Mouse (Mus musculus): ENCODE measurements around the gene Tas2r134. TPM values are rescaled to one million over a fixed set of nuclear protein-coding genes. Genes with fewer than 3 reads are reported as not detected.

Tas2r134 gene
- polyA plus RNA-seq, 1 experiment, result not detected

DNA sequence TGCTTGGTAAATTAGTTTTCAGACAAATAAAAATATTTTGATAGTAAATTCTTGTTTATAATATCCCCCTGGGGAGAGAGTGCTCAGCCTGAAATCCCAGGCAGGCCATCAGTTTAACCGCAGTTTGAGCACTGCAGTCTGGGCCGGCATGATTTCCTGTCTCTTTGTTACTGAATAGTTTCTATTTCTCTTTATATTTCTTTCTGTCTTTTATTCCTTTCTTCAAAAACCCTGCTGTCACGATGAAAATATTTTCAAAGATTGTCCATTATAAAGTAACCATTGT lies 27.2 kb upstream of the Tas2r134 start:
- WGBS, result 70% methylated on average over 3 of the region's 3 CpGs
- H3K4me3 ChIP-seq (ENCODE audit: insufficient read depth, low read depth, low read length), result no peak overlapping the region
- no peak overlapping the region for H3K27ac ChIP-seq (ENCODE audit: insufficient read depth, low read depth, low read length)
- TF ChIP-seq CTCF (IDR thresholded peaks at IDR 0.05; ENCODE audit: insufficient read depth, low read depth, low read length) (no peak), POLR2A (IDR thresholded peaks at IDR 0.05; ENCODE audit: insufficient read depth, low read depth, low read length) (no peak)
- no peaks in the 10 kb centered on the region for H3K4me1 ChIP-seq (ENCODE audit: control insufficient read depth, insufficient read depth, low read length)

DNA sequence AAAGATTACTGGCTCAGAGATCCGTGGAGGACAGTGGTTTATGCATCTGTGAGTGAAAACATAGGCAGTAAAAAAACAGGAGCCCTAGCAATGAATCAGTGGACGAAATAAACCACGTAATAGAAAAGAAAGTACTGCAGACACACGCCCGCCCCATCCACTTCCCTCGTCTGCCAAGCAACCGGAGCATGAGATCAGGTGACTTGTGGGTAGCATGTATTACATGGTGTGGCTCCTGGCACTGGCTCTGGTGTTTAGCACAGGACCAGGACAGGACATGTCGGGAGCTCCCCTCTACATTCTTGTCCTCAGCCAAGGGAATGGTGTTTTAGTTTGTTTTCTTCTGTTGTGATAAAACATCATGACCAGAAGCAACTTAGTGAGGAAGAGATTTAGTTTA lies 26.4 kb upstream of the Tas2r134 start:
- 78% methylated on average over 8 of the region's 8 CpGs for WGBS
- Histone ChIP-seq H3K27ac (ENCODE audit: insufficient read depth, low read depth, low read length) (no peak overlapping the region), H3K4me1 (ENCODE audit: control insufficient read depth, insufficient read depth, low read length) (no peaks in the 10 kb centered on the region), H3K4me3 (ENCODE audit: insufficient read depth, low read depth, low read length) (no peak overlapping the region)
- TF ChIP-seq POLR2A (IDR thresholded peaks at IDR 0.05; ENCODE audit: insufficient read depth, low read depth, low read length) (no peak), CTCF (IDR thresholded peaks at IDR 0.05; ENCODE audit: insufficient read depth, low read depth, low read length) (no peak)

DNA sequence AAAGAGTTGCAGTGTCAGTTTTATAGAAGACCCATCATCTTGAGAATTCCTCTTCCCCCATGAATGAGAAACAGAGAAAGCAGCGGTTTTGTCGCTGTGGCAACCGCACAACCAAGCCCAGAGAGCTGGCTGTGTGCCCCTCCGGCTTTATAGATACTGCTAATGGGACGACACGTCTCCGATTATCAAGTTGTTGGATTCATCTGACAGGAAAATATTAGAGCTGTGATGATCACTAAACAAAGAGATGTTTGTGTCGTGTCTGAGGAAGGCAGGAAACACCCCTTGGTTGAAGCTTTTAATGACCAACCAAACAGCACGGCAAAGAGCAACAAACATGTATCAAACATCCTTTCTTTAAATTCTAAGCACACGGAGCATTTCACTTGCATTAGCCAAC lies 17.0 kb upstream of the Tas2r134 start:
- no peak overlapping the region for H3K27ac ChIP-seq (ENCODE audit: insufficient read depth, low read depth, low read length)
- no peak overlapping the region for H3K4me3 ChIP-seq (ENCODE audit: insufficient read depth, low read depth, low read length)
- WGBS, result 12% methylated on average over 10 of the region's 10 CpGs
- H3K4me1 ChIP-seq (ENCODE audit: control insufficient read depth, insufficient read depth, low read length), result peaks cover 2% of the 10 kb centered on the region; the same call in 1 of the 2 replicates
- TF ChIP-seq CTCF (IDR thresholded peaks at IDR 0.05; ENCODE audit: insufficient read depth, low read depth, low read length) (no peak), POLR2A (IDR thresholded peaks at IDR 0.05; ENCODE audit: insufficient read depth, low read depth, low read length) (no peak)

GRCm38 (mm10) chr2:51610897-51611296 lies 16.4 kb upstream of the Tas2r134 start:
- H3K27ac ChIP-seq (ENCODE audit: insufficient read depth, low read depth, low read length), result no peak overlapping the region
- 27% methylated on average over 2 of the region's 2 CpGs for WGBS
- no peak for TF ChIP-seq POLR2A (IDR thresholded peaks at IDR 0.05; ENCODE audit: insufficient read depth, low read depth, low read length)
- no peak for TF ChIP-seq CTCF (IDR thresholded peaks at IDR 0.05; ENCODE audit: insufficient read depth, low read depth, low read length)

DNA sequence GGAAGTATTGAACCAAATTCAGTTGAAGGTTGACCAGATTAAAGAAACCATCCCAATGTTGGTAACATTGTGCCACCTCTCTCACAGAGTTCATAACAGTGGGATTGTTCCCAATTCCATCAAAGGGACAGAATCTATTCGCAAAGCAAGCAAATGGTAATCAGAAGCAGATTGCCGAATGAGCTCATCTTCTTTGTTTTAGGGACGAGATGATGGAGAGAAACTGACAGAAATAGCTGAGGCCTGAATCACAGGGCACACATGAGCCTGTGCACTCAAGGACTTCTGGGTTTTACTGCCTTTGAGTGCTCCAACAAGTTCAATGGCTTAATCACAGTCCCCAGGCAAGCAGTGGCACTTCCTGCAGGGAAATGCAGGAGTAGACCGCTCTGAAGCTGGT lies 13.6 kb upstream of the Tas2r134 start:
- no peak overlapping the region for H3K4me3 ChIP-seq (ENCODE audit: insufficient read depth, low read depth, low read length)
- H3K4me1 ChIP-seq (ENCODE audit: control insufficient read depth, insufficient read depth, low read length), result peaks cover 2% of the 10 kb centered on the region; the same call in 1 of the 2 replicates
- 80% methylated on average over 4 of the region's 4 CpGs for WGBS
- no peak for TF ChIP-seq CTCF (IDR thresholded peaks at IDR 0.05; ENCODE audit: insufficient read depth, low read depth, low read length)
- TF ChIP-seq POLR2A (IDR thresholded peaks at IDR 0.05; ENCODE audit: insufficient read depth, low read depth, low read length), result no peak
- no peak overlapping the region for H3K27ac ChIP-seq (ENCODE audit: insufficient read depth, low read depth, low read length)

More at GRCm38 (mm10) chr2:51610897-51611296, 16.4 kb upstream of the Tas2r134 start:
- no peak overlapping the region for H3K4me3 ChIP-seq (ENCODE audit: insufficient read depth, low read depth, low read length)
- H3K4me1 ChIP-seq (ENCODE audit: control insufficient read depth, insufficient read depth, low read length), result peaks cover 2% of the 10 kb centered on the region; the same call in 1 of the 2 replicates

DNA sequence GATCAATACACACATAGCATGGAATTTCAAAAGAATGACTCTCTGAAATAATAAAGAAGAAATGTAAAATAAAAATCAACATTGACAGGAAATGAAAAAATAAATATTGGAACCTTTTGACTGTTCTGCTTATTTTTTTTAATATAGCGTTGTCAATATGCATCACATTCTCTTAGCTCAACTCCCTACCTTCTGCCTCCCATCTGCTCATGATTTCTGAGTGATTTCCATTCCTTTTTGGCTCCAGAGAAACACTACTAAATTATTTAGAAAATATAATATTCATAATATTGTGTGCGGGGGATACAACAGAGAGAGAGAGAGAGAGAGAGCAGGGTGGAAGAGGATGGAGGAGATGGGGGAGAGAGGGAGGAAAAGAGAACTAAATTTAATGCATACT lies 5.4 kb upstream of the Tas2r134 start:
- Histone ChIP-seq H3K4me3 (ENCODE audit: insufficient read depth, low read depth, low read length) (no peak overlapping the region), H3K4me1 (ENCODE audit: control insufficient read depth, insufficient read depth, low read length) (no peaks in the 10 kb centered on the region), H3K27ac (ENCODE audit: insufficient read depth, low read depth, low read length) (no peak overlapping the region)
- TF ChIP-seq CTCF (IDR thresholded peaks at IDR 0.05; ENCODE audit: insufficient read depth, low read depth, low read length) (no peak), POLR2A (IDR thresholded peaks at IDR 0.05; ENCODE audit: insufficient read depth, low read depth, low read length) (no peak)
- WGBS, result 93% methylated on average over 2 of the region's 2 CpGs

DNA sequence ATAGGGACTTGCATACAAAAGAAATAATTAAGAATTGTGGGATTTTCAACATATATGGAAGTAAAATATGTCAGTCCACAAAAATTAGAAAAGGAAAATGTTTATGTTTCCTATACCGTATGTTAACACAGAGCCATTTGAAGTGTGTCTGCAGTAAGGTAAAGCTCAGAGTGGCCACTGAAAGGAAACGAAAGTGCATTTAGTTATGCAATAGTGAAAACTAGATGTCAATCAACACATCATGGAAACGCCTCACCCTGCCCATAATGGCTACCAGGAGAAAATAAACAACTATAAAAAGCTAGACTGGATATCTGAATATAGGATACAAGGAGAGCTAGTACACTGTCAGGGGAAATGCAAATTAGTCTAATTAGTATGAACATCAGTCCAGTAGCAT lies 1.3 kb upstream of the Tas2r134 start:
- Histone ChIP-seq H3K4me1 (ENCODE audit: control insufficient read depth, insufficient read depth, low read length) (no peaks in the 10 kb centered on the region), H3K4me3 (ENCODE audit: insufficient read depth, low read depth, low read length) (no peak overlapping the region), H3K27ac (ENCODE audit: insufficient read depth, low read depth, low read length) (no peak overlapping the region)
- no peak for TF ChIP-seq POLR2A (IDR thresholded peaks at IDR 0.05; ENCODE audit: insufficient read depth, low read depth, low read length)
- no peak for TF ChIP-seq CTCF (IDR thresholded peaks at IDR 0.05; ENCODE audit: insufficient read depth, low read depth, low read length)
- 90% methylated on average over 3 of the region's 3 CpGs for WGBS

DNA sequence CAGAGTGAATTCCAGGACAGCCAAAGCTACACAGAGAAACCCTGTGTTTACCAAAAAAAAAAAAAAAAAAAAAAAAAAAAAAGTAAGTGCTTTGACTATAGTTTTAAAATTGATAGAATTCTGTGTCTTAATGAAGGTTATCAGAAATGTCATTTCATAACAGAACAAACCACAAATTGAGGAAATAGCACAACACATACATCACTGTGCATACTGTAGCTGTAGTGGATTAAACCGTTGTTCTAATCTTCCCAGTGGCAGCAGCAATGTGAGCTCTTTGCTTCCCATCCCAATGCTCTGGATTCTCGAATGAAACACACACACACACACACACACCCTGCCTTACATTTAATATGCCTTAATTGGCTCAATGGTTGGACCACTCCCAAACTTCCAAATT lies 4.1 kb downstream of the Tas2r134 start:
- WGBS, result 73% methylated on average over 2 of the region's 2 CpGs
- Histone ChIP-seq H3K4me3 (ENCODE audit: insufficient read depth, low read depth, low read length) (no peak overlapping the region), H3K27ac (ENCODE audit: insufficient read depth, low read depth, low read length) (no peak overlapping the region)

DNA sequence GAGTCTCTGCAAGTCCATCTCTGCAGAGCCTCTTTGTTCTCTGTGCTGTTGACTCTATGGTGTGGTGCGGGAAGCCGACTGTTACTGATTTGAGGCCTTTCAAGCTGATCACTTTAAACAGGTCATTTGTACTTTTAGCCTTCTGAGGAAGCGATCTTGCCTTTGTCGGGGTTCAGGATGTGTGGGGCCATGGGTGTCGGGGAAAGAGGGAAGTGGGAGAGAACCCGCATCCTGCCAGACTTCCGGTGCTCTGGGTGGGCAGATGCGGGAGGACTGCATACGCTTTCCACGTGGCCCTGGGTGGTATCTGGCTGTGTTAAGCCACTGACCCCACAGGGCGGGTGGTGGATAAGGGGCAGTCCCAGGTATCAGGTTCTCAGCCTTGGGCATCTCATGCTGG lies 10.4 kb downstream of the Tas2r134 start:
- Histone ChIP-seq H3K4me1 (ENCODE audit: control insufficient read depth, insufficient read depth, low read length) (no peaks in the 10 kb centered on the region), H3K4me3 (ENCODE audit: insufficient read depth, low read depth, low read length) (no peak overlapping the region), H3K27ac (ENCODE audit: insufficient read depth, low read depth, low read length) (no peak overlapping the region)
- TF ChIP-seq CTCF (IDR thresholded peaks at IDR 0.05; ENCODE audit: insufficient read depth, low read depth, low read length) (no peak), POLR2A (IDR thresholded peaks at IDR 0.05; ENCODE audit: insufficient read depth, low read depth, low read length) (no peak)
- 90% methylated on average over 11 of the region's 11 CpGs for WGBS

More for the DNA sequence above, 4.1 kb downstream of the Tas2r134 start:
- no peaks in the 10 kb centered on the region for H3K4me1 ChIP-seq (ENCODE audit: control insufficient read depth, insufficient read depth, low read length)
- TF ChIP-seq CTCF (IDR thresholded peaks at IDR 0.05; ENCODE audit: insufficient read depth, low read depth, low read length) (no peak), POLR2A (IDR thresholded peaks at IDR 0.05; ENCODE audit: insufficient read depth, low read depth, low read length) (no peak)

- Histone ChIP-seq H3K4me3 (ENCODE audit: insufficient read depth, low read depth, low read length) (no peak overlapping the region), H3K4me1 (ENCODE audit: control insufficient read depth, insufficient read depth, low read length) (no peaks in the 10 kb centered on the region), H3K27ac (ENCODE audit: insufficient read depth, low read depth, low read length) (no peak overlapping the region)
- TF ChIP-seq CTCF (IDR thresholded peaks at IDR 0.05; ENCODE audit: insufficient read depth, low read depth, low read length), result no peak
- 72% methylated on average over 7 of the region's 7 CpGs for WGBS
Observed at GRCm38 (mm10) chr2:51641635-51642034, 14.3 kb downstream of the Tas2r134 start.
